Mouse (Mus musculus): ENCODE data around the gene Washc4. TPM values are rescaled to one million over a fixed set of nuclear protein-coding genes. Genes with fewer than 3 reads are reported as not detected.

Gene Washc4
- polyA plus RNA-seq, 1 experiment from 2014 or later, result 35.0 TPM

- Histone ChIP-seq H3K36me3 (replicated peaks) (peaks cover 83% of the 10 kb centered on the region), H3K4me1 (peaks cover 14% of the 10 kb centered on the region), H3K27ac (no peak overlapping the region), H3K27me3 (ENCODE audit: poor library complexity, severe bottlenecking) (no peaks in the 10 kb centered on the region), H3K9me3 (no peaks in the 10 kb centered on the region), H3K4me3 (no peak overlapping the region)
- whole genome bisulfite sequencing, result 90% methylated on average over 8 of the region's 8 CpGs
- DNase-seq (ENCODE audit: extremely low spot score, low spot score), result no peak
Measured at GRCm38 (mm10) chr10:83608596-83608995, 65.0 kb downstream of the Washc4 start.

GRCm38 (mm10) chr10:83610518-83610917 is 67.0 kb downstream of the Washc4 start:
- H3K36me3 ChIP-seq (replicated peaks), result peaks cover 75% of the 10 kb centered on the region
- 94% methylated on average over 7 of the region's 7 CpGs for WGBS
- no peak overlapping the region for H3K27ac ChIP-seq
- peaks cover 6% of the 10 kb centered on the region for H3K4me1 ChIP-seq
- H3K27me3 ChIP-seq (ENCODE audit: poor library complexity, severe bottlenecking), result no peaks in the 10 kb centered on the region
- H3K4me3 ChIP-seq, result no peak overlapping the region
- no peak for DNase-seq (ENCODE audit: extremely low spot score, low spot score)
- H3K9me3 ChIP-seq, result no peaks in the 10 kb centered on the region

- WGBS, result 96% methylated on average over 5 of the region's 5 CpGs
- H3K4me1 ChIP-seq, result no peaks in the 10 kb centered on the region
- no peaks in the 10 kb centered on the region for H3K9me3 ChIP-seq
- no peak overlapping the region for H3K27ac ChIP-seq
- no peak overlapping the region for H3K4me3 ChIP-seq
- no peaks in the 10 kb centered on the region for H3K27me3 ChIP-seq (ENCODE audit: poor library complexity, severe bottlenecking)
- peaks cover 79% of the 10 kb centered on the region for H3K36me3 ChIP-seq (replicated peaks)
- no peak for DNase-seq (ENCODE audit: extremely low spot score, low spot score)
Measured at GRCm38 (mm10) chr10:83611863-83612262, 68.3 kb downstream of the Washc4 start.

- Histone ChIP-seq H3K4me1 (no peaks in the 10 kb centered on the region), H3K9me3 (no peaks in the 10 kb centered on the region), H3K27ac (no peak overlapping the region), H3K4me3 (no peak overlapping the region), H3K27me3 (ENCODE audit: poor library complexity, severe bottlenecking) (no peaks in the 10 kb centered on the region), H3K36me3 (replicated peaks) (peaks cover 74% of the 10 kb centered on the region)
- WGBS, result 94% methylated on average over 14 of the region's 14 CpGs
- DNase-seq (ENCODE audit: extremely low spot score, low spot score), result no peak
Measured at GRCm38 (mm10) chr10:83612648-83613215, 69.2 kb downstream of the Washc4 start.

- no peak overlapping the region for H3K4me3 ChIP-seq
- WGBS, result 52% methylated on average over 10 of the region's 10 CpGs
- no peaks in the 10 kb centered on the region for H3K9me3 ChIP-seq
- peaks cover 47% of the 10 kb centered on the region for H3K36me3 ChIP-seq (replicated peaks)
- H3K4me1 ChIP-seq, result 0 out of 2 replicates have a peak, but pooled peaks cover 3% of the 10 kb centered on the region
- no peaks in the 10 kb centered on the region for H3K27me3 ChIP-seq (ENCODE audit: poor library complexity, severe bottlenecking)
- H3K27ac ChIP-seq, result no peak overlapping the region
- DNase-seq (ENCODE audit: extremely low spot score, low spot score), result peak; percentile 41
Measured at GRCm38 (mm10) chr10:83617366-83617765, 73.8 kb downstream of the Washc4 start.

GRCm38 (mm10) chr10:83618819-83619440 is 75.4 kb downstream of the Washc4 start:
- H3K4me1 ChIP-seq, result 0 out of 2 replicates have a peak, but pooled peaks cover 3% of the 10 kb centered on the region
- H3K27ac ChIP-seq, result no peak overlapping the region
- H3K27me3 ChIP-seq (ENCODE audit: poor library complexity, severe bottlenecking), result no peaks in the 10 kb centered on the region
- DNase-seq (ENCODE audit: extremely low spot score, low spot score), result no peak
- H3K36me3 ChIP-seq (replicated peaks), result peaks cover 35% of the 10 kb centered on the region
- no peaks in the 10 kb centered on the region for H3K9me3 ChIP-seq
- 91% methylated on average over 12 of the region's 12 CpGs for WGBS
- H3K4me3 ChIP-seq, result no peak overlapping the region

- DNase-seq (ENCODE audit: extremely low spot score, low spot score), result no peak
- Histone ChIP-seq H3K27ac (no peak overlapping the region), H3K36me3 (replicated peaks) (peaks cover 46% of the 10 kb centered on the region), H3K9me3 (no peaks in the 10 kb centered on the region), H3K27me3 (ENCODE audit: poor library complexity, severe bottlenecking) (no peaks in the 10 kb centered on the region), H3K4me3 (no peak overlapping the region), H3K4me1 (0 out of 2 replicates have a peak, but pooled peaks cover 3% of the 10 kb centered on the region)
- WGBS, result 94% methylated on average over 24 of the region's 24 CpGs
Measured at GRCm38 (mm10) chr10:83620350-83621055, 77.0 kb downstream of the Washc4 start.

- H3K4me1 ChIP-seq, result 0 out of 2 replicates have a peak, but pooled peaks cover 3% of the 10 kb centered on the region
- DNase-seq (ENCODE audit: extremely low spot score, low spot score), result no peak
- no peak overlapping the region for H3K4me3 ChIP-seq
- WGBS, result 90% methylated on average over 8 of the region's 8 CpGs
- no peak overlapping the region for H3K27ac ChIP-seq
- no peaks in the 10 kb centered on the region for H3K27me3 ChIP-seq (ENCODE audit: poor library complexity, severe bottlenecking)
- no peaks in the 10 kb centered on the region for H3K9me3 ChIP-seq
- peaks cover 58% of the 10 kb centered on the region for H3K36me3 ChIP-seq (replicated peaks)
Measured at GRCm38 (mm10) chr10:83624065-83624464, 80.5 kb downstream of the Washc4 start.

- H3K9me3 ChIP-seq, result no peaks in the 10 kb centered on the region
- no peaks in the 10 kb centered on the region for H3K27me3 ChIP-seq (ENCODE audit: poor library complexity, severe bottlenecking)
- H3K4me1 ChIP-seq, result 0 out of 2 replicates have a peak, but pooled peaks cover 3% of the 10 kb centered on the region
- no peak overlapping the region for H3K27ac ChIP-seq
- peaks cover 63% of the 10 kb centered on the region for H3K36me3 ChIP-seq (replicated peaks)
- no peak overlapping the region for H3K4me3 ChIP-seq
- WGBS, result 93% methylated on average over 12 of the region's 12 CpGs
- DNase-seq (ENCODE audit: extremely low spot score, low spot score), result no peak
Measured at GRCm38 (mm10) chr10:83624841-83625240, 81.3 kb downstream of the Washc4 start.

GRCm38 (mm10) chr10:83627113-83627687 is 83.6 kb downstream of the Washc4 start:
- no peak for DNase-seq (ENCODE audit: extremely low spot score, low spot score)
- no peaks in the 10 kb centered on the region for H3K27me3 ChIP-seq (ENCODE audit: poor library complexity, severe bottlenecking)
- peaks cover 56% of the 10 kb centered on the region for H3K36me3 ChIP-seq (replicated peaks)
- no peaks in the 10 kb centered on the region for H3K9me3 ChIP-seq
- H3K4me1 ChIP-seq, result peaks cover under 1% of the 10 kb centered on the region
- 92% methylated on average over 9 of the region's 9 CpGs for WGBS
- H3K27ac ChIP-seq, result no peak overlapping the region
- no peak overlapping the region for H3K4me3 ChIP-seq

- Histone ChIP-seq H3K4me1 (peaks cover 11% of the 10 kb centered on the region), H3K4me3 (no peak overlapping the region), H3K27me3 (ENCODE audit: poor library complexity, severe bottlenecking) (no peaks in the 10 kb centered on the region), H3K27ac (no peak overlapping the region), H3K36me3 (replicated peaks) (peaks cover 58% of the 10 kb centered on the region), H3K9me3 (no peaks in the 10 kb centered on the region)
- no peak for DNase-seq (ENCODE audit: extremely low spot score, low spot score)
- WGBS, result 92% methylated on average over 4 of the region's 4 CpGs
Measured at GRCm38 (mm10) chr10:83628241-83628640, 84.7 kb downstream of the Washc4 start.

GRCm38 (mm10) chr10:83629190-83629781 is 85.7 kb downstream of the Washc4 start:
- no peak overlapping the region for H3K27ac ChIP-seq
- peaks cover 13% of the 10 kb centered on the region for H3K4me1 ChIP-seq
- DNase-seq (ENCODE audit: extremely low spot score, low spot score), result no peak
- H3K9me3 ChIP-seq, result no peaks in the 10 kb centered on the region
- no peaks in the 10 kb centered on the region for H3K27me3 ChIP-seq (ENCODE audit: poor library complexity, severe bottlenecking)
- 89% methylated on average over 12 of the region's 12 CpGs for WGBS
- H3K36me3 ChIP-seq (replicated peaks), result peaks cover 53% of the 10 kb centered on the region
- no peak overlapping the region for H3K4me3 ChIP-seq

Measured in forebrain, embryonic 10.5 days (tissue).